Mouse (Mus musculus) ES-E14 (cell line): ENCODE measurements around the gene Ascc3.

Experiments used
- MAFK ChIP-seq: IDR thresholded peaks from 2 replicates; pipeline ENCODE4 v1.6.1; 2014; ENCODE audit warnings: mild to moderate bottlenecking, low read depth, low read length, inconsistent platforms; ENCODE audit not compliant: insufficient read depth
- ZNF384 ChIP-seq: IDR thresholded peaks from 2 replicates; pipeline ENCODE4 v1.6.1; 2012; ENCODE audit warnings: low read depth, low read length, inconsistent platforms

DNA sequence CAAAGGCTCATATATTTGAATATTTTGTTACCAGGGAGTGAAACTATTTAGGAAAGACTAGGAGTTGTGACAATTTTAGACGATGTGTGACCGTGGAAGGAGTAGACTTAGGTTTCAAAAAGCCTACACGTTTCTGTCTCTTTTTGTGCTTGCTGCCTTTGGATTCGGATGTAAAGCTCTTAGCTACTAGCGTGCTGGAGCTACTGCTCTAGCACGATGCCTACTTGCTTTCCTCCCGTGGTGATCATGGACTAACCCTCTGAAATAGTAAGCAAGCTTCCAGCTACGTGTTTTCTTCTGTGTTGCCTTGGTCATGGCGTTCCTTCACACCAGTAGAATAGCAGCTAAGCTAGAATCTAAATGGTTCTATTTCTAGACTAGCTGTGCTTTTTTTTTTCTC is 21.4 kb downstream of the Ascc3 start:
- TF ChIP-seq ZNF384 (no peak), MAFK (no peak)
